Mouse (Mus musculus) E14TG2a.4 (cell line): Measurements from ENCODE around the gene Il34.

Experiments used
- CTCF ChIP-seq: conservative IDR thresholded peaks from 2 replicates; pipeline ENCODE4 v1.5.1; 2014; ENCODE audit warnings: low read length
- POU5F1 ChIP-seq: IDR thresholded peaks from 2 replicates; pipeline ENCODE4 v1.6.1; 2014; ENCODE audit warnings: low read length, borderline replicate concordance

DNA sequence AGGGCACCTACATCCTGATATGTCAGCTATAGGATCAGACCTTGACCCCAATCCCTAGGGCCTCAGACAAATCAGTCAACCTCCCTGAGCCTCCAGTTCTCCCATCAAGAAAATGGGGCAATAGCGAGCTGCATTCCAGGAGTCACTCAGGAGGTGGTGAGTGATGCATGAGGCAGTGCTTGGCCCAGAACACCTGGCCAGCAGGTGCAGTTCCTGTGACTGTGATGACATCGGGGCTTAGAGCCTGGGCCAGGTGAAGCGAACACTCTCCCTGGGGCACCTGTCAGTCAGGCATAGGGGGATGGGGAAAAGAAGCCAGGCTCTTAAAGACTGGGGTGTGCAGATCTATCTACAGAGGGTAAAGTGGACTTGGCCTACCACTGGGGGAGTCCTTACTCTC, 81.2 kb downstream of the Il34 start:
- no peak for TF ChIP-seq POU5F1
- TF ChIP-seq CTCF, result no peak
